Mouse (Mus musculus): Measurements from ENCODE around the gene Olfr485.

- TF ChIP-seq POLR2A (IDR thresholded peaks at IDR 0.05; ENCODE audit: insufficient read depth, low read depth, low read length) (no peak), CTCF (IDR thresholded peaks at IDR 0.05; ENCODE audit: insufficient read depth, low read depth, low read length) (no peak)
Measured at GRCm38 (mm10) chr7:108127349-108127748, 32.3 kb downstream of the Olfr485 start, which contains the start of gene Olfr484.
